Mouse (Mus musculus) ES-Bruce4 (cell line): ENCODE data around the gene Cdh22. TPM values are rescaled to one million over a fixed set of nuclear protein-coding genes. Genes with fewer than 3 reads are reported as not detected.

ENCODE experiments used
- H3K27ac ChIP-seq: 2 replicates; pipeline ENCODE4 v1.5.1; 2012; ENCODE audit warnings: low read length, inconsistent platforms; ENCODE audit not compliant: insufficient read depth
- H3K27me3 ChIP-seq: 2 replicates; pipeline ENCODE4 v1.6.1; 2012; ENCODE audit warnings: mild to moderate bottlenecking, low read length, inconsistent platforms; ENCODE audit not compliant: control insufficient read depth, poor library complexity, insufficient read depth, severe bottlenecking
- H3K36me3 ChIP-seq: 2 replicates; pipeline ENCODE4 v1.6.1; 2012; ENCODE audit warnings: inconsistent platforms, mild to moderate bottlenecking, low read length, moderate library complexity; ENCODE audit not compliant: control insufficient read depth, poor library complexity, insufficient read depth, severe bottlenecking
- H3K4me1 ChIP-seq: one replicate; pipeline ENCODE4 v1.8.1; 2011; ENCODE audit warnings: low read length; ENCODE audit not compliant: control insufficient read depth, insufficient read depth
- H3K4me3 ChIP-seq: 2 replicates; pipeline ENCODE4 v1.5.1; 2011; ENCODE audit warnings: low read depth, mild to moderate bottlenecking, low read length
- H3K9ac ChIP-seq: 2 replicates; pipeline ENCODE4 v1.6.1; 2012; ENCODE audit warnings: low read depth, mild to moderate bottlenecking, inconsistent platforms; ENCODE audit not compliant: poor library complexity, severe bottlenecking
- H3K9me3 ChIP-seq: replicated peaks from 2 replicates; pipeline ENCODE4 v1.6.1; 2012; ENCODE audit warnings: mild to moderate bottlenecking, low read length, inconsistent platforms; ENCODE audit not compliant: control insufficient read depth, poor library complexity, insufficient read depth, severe bottlenecking
- CTCF ChIP-seq: IDR thresholded peaks from one replicate; pipeline ENCODE4 v1.8.1; 2011; ENCODE audit warnings: low read depth, low read length
- EP300 ChIP-seq: IDR thresholded peaks from 2 replicates; pipeline ENCODE4 v1.6.1; 2011; ENCODE audit warnings: low read depth, low read length; ENCODE audit not compliant: insufficient read depth
- POLR2A ChIP-seq: IDR thresholded peaks from one replicate; pipeline ENCODE4 v1.8.1; 2011; ENCODE audit warnings: low read length; ENCODE audit not compliant: insufficient read depth
- polyA plus RNA-seq: library from polyadenylated mRNA; stranded (reverse); fragments of >200 nt; gene quantifications from 2 replicates; pipeline ENCODE4 v1.2.4, GENCODE M21; 2011; ENCODE audit warnings: low read depth; ENCODE audit not compliant: missing spikeins, insufficient read depth, insufficient read length

The Cdh22 gene
- polyA plus RNA-seq, 1 experiment = not detected

DNA sequence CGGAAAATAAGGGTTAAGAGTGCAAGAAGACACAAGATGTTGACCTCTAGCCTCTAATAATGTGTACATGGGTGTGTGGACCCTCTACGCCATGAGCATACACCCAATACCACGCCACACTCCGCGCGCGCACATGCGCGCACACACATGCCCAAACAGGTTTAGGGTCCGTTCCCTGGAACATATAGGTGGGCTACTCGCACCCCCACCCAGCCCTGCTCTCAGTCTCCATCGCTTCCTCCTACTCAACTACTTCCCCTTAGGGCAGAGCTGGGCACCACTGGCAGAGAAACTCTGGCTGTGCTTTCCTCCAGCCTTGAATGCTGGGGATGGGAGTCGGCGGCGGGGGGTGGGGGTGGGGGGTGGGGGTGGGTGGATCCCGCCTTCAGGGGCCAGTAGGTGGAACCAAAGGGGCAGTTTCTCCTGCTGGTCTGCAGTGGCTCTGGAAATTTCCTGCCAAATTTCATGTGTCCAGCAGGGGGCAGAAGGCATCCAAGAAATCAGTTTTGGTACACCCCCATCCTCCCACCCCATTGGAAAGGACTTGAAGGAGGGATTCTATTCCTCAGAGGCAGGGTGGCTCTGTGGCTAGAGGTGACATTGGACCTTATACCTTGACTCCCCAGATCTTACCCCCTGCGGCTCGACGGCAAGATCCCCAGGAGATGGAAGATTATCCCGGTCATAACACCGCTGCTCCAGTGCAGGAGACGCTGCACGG is 164.4 kb downstream of the Cdh22 start:
- TF ChIP-seq CTCF = peak; percentile 82
- TF ChIP-seq POLR2A = no peak
- TF ChIP-seq EP300 = no peak
- no peaks in the 10 kb centered on the region for H3K36me3 ChIP-seq
- no peaks in the 10 kb centered on the region for H3K27me3 ChIP-seq
- H3K9ac ChIP-seq = 0 out of 2 replicates have a peak overlapping the region, but pooled peaks have one; percentile 17
- H3K4me3 ChIP-seq = peak overlapping the region; percentile 65
- no peak overlapping the region for H3K27ac ChIP-seq
- H3K9me3 ChIP-seq = no peaks in the 10 kb centered on the region
- peaks cover 3% of the 10 kb centered on the region for H3K4me1 ChIP-seq

DNA sequence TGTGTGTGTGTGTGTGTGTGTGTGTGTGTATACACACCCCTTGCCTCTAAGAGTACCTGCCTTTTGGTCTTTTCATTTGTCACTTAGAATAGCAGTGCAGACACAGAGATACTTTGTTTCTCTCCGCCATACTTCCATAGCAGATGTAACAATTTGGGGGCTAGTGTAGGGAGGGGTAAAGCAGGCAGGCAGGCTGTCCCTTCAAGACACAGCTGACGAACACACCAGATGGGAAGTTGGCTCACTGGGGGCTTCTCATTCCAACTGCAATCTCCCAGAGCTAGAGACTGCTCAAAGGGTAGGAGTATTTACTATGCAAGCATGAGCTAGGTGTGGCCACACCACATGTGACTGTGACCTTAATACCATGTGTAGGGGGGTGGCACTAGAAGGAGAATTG is 165.8 kb downstream of the Cdh22 start:
- Histone ChIP-seq H3K27ac (no peak overlapping the region), H3K36me3 (no peaks in the 10 kb centered on the region), H3K27me3 (no peaks in the 10 kb centered on the region), H3K9ac (no peak overlapping the region), H3K9me3 (no peaks in the 10 kb centered on the region), H3K4me1 (peaks cover 3% of the 10 kb centered on the region), H3K4me3 (no peak overlapping the region)
- TF ChIP-seq POLR2A = no peak
- TF ChIP-seq EP300 = no peak
- no peak for TF ChIP-seq CTCF

DNA sequence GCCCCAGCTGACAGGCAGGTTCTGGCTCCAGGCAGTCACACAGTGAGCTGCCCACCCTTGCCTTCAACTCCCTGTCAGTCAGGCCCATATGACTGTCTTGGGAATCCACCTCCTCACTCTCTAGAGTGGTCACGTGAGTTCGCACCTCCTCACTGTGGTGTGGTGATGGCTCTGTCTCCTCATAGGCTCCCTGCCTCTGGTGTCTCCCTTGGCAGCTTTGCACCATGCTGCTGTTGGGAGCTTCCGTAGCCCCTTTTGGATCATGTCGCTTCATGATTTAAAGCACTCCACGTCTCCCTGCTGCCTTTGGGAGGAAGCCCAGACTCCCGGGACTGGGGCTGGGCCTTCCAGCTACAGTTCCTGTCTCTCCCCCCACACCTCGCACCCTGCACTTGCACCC is 170.2 kb downstream of the Cdh22 start:
- TF ChIP-seq EP300 = no peak
- TF ChIP-seq CTCF = no peak
- no peak for TF ChIP-seq POLR2A
- Histone ChIP-seq H3K9ac (no peak overlapping the region), H3K27me3 (no peaks in the 10 kb centered on the region), H3K27ac (no peak overlapping the region), H3K9me3 (no peaks in the 10 kb centered on the region), H3K4me1 (no peaks in the 10 kb centered on the region), H3K4me3 (no peak overlapping the region), H3K36me3 (no peaks in the 10 kb centered on the region)

DNA sequence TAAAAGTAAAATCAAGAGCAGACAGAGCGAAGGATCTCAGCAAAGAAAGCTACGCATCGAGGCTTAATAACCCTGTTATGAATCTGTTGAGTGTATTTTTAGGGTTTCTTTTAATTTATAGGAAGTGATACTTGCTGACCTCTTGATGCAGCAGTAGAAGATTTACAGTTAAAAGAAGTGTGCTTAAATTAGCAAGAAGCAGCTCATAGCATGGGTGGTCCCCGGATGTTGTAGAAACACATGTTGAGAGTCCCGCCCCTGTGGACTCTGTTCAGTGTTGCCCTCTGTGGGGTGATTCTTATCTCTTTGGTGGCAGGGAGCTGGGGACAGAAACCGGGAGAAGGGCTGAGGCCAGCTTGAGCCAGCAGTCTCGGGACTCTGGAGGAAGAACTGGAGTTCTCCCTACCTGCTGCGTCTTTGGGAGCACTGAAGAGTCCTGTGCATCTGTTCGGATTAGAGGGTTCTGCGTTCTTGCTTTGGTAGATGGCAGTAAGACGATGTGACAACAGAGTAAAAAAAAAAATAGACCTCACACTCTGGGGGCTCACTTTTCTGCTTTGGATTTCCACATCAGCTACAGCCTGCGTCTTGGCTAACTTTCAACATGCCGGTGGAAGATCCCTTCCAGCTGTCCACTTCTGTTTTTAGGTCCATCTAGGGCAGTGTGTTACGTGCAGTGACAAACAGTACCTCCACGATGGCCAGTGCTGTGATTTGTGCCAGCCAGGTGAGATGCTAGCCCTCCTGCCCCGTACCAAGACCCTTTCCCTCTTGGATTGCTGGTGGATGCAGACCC is 172.8 kb downstream of the Cdh22 start:
- Histone ChIP-seq H3K27me3 (no peaks in the 10 kb centered on the region), H3K4me1 (no peaks in the 10 kb centered on the region), H3K4me3 (no peak overlapping the region), H3K36me3 (no peaks in the 10 kb centered on the region), H3K27ac (no peak overlapping the region), H3K9me3 (no peaks in the 10 kb centered on the region), H3K9ac (no peak overlapping the region)
- no peak for TF ChIP-seq POLR2A
- no peak for TF ChIP-seq CTCF
- TF ChIP-seq EP300 = no peak

Other genes starting within 250 kb of the Cdh22 start
- gene Ncoa5, start 200.0 kb downstream of the Cdh22 start, polyA plus RNA-seq = 30.8 and 33.7 TPM in 2 replicates
- gene Cd40, start 179.2 kb downstream of the Cdh22 start, polyA plus RNA-seq = 5.3 and 5.8 TPM in 2 replicates
- not detected in 2 replicates for gene 1700025C18Rik, start 144.1 kb downstream of the Cdh22 start, polyA plus RNA-seq
- gene Slc35c2, start 53.0 kb upstream of the Cdh22 start, polyA plus RNA-seq = 24.6 and 29.5 TPM in 2 replicates
- 43.3 and 43.6 TPM in 2 replicates for gene Elmo2, start 91.6 kb upstream of the Cdh22 start, polyA plus RNA-seq
- gene Zfp663, start 133.9 kb upstream of the Cdh22 start, polyA plus RNA-seq = not detected in 2 replicates
- 7.3 and 7.5 TPM in 2 replicates for gene Zfp334, start 153.4 kb upstream of the Cdh22 start, polyA plus RNA-seq
- 0.24 TPM in 1 of 2 replicates, not detected in the other for gene Ocstamp, start 165.6 kb upstream of the Cdh22 start, polyA plus RNA-seq
- not detected in 2 replicates for gene Slc13a3, start 238.4 kb upstream of the Cdh22 start, polyA plus RNA-seq